Mouse (Mus musculus): ENCODE data around the gene Mctp2.

GRCm38 (mm10) chr7:72218048-72218447, 88.4 kb downstream of the Mctp2 start:
- TF ChIP-seq CTCF (IDR thresholded peaks at IDR 0.05; ENCODE audit: extremely low read depth, insufficient read length, insufficient replicate concordance, low read depth, low read length), result no peak
- no peak for TF ChIP-seq POLR2A (IDR thresholded peaks at IDR 0.05; ENCODE audit: low read depth, low read length)
